Mouse (Mus musculus): Measurements from ENCODE around the gene Eno3. TPM values are rescaled to one million over a fixed set of nuclear protein-coding genes. Genes with fewer than 3 reads are reported as not detected.

The Eno3 gene
- total and polyA plus RNA-seq, 3 experiments: 16.9 to 67.6 (median 18.3) TPM

DNA sequence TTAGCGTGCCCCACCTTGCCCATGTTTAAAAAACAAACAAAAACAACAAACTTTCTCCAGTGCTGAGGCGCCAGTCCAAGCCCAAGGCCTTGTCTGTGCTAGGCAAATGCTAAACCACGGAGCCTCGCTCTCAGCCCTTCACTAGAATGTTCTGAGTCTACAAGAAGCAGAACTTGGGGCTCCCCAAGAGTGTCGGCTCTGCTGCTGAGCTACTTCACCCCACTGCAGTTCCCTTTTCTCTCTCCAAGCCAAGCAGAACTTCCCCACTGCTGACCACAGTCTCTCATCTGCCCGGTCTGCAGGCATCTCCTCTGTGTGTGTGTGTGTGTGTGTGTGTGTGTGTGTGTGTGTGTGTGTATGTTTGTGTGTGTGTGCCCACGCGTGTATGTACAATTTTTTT is 22.9 kb downstream of the Eno3 start:
- no peak for DNase-seq

DNA sequence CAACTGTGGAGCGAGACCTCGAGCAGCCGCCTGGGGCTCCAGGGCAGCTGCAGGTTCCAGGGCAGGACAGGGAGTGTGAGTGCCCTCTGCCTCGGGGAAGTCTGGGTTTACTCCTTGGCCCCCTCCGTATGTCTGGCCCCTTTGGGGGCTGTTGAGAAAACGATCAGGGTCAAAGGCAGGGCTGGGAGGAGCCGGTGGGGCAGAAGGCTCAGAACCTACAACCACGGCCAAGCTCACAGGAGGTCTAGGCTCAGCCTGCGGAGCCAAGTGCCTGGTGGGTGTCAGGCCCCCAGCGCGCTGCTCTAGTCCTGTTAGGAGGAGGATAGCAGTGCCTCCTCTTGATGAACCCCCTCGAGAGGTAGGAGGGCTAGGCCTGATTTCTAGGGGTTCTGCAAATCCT is 24.2 kb downstream of the Eno3 start:
- no peak for DNase-seq

DNA sequence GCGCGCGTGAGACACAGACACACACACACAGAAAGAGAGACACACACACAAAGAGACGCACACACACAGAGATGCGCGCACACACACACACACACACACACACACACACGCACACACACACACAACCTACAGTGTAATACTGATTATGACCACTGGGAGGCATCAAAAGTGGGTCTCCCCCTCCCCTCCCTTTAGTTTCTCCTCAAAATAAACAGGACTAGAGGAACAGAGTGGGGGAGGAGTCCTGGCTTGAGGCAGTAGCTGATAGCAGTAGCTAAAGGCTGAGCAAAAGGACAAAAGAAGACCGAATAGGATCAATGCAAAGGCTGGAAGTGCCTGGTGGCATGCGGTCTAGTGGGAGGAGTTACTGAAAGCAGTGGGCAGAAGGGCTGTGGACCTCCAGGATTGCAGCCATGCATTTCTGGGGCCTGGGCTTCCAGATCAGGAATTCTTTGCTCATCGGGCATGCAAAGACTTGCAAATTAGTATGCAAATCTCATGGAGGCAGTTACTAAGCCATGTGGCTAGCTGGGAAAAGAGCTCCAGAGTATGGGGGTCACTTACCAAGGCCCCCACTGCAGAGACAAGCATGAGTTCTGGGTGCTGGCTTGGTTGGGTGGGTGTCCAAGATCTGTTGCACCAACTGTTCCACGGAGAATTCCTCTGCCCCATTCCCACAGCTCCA is 25.0 kb downstream of the Eno3 start:
- DNase-seq: no peak

DNA sequence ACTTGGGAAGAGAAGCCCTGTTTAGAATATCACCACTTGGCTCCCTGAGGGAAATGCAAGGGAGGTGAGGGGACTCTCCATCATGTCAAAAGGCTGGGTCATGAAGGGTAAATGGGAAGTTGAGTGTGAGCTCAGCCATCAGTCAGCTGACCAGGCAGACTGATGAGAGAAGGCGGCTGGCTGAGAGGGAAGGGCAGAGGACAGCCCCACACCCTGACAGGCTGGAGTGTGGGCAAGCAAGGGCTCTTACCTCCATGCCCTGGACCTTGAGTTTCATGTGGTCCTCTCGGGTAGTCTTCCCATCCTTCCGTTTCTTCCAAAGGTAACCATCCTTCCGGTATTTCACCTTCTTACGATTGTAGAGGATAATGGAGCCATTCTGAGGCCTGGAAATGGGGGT is 26.6 kb downstream of the Eno3 start:
- DNase-seq: no peak

DNA sequence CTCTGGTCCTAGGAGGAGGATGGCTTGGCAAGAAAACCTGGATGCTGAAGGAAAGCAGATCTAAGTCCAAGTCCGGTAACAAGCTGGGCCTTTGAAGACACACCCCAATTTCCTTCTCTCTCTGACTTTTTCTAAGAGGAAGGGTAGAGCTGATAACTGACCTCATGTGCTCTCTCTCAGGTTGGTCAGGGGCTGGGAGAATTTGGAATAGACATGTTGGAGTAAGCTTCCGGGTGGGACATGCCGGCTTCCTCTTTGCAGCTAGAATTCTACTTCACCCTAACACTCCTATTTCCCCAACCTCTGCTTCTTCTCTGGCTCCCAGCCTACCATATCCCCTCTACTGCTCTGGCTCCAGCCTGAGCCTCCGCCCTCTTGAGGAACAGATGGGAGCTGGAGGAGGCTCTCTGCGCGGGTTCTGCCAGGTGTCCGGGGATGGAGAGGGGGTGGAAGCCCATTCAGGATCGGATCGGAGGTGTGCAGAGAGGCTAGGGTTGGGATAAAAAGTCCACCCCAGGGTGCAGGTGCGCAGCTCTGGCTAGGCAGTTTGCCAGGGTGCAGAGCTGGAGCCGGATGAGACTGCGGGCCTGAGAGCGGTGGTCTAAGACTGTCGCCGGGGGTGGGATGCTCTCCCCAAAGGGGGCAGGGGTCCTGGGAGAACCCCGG is 30.0 kb downstream of the Eno3 start:
- peak; percentile 53 for DNase-seq

DNA sequence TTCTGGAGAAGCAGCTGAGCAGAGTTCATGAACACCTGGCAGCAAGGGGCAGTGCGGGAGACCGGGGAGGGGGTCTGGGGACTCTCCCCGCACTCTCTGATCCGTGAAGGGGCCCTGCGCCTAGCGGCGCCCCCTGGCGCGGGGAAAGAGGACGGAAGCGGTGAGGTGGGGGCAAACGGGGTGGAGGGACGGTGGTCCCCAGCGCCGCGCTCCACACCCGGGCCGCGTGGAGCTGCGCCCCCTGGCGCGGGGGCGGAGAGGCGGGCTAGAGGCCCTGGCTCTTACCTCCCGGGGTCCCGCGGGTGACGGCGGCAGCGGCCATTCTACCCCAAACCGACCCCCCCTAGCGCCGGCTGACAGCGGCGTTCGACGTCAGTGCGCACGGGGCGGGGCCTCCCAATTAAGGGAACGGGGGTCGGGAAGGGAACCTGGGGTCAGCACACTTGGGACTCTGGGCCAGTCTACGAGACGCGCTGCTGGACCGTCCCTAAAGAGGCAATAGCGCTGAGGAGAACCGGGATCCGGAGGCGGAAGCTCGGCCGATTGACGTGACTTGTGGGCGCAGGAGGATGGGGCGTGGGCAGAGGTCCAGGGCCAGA is 30.7 kb downstream of the Eno3 start, which contains the start of gene Camta2:
Gene Camta2, minus strand, starts transcription at position 505 of the 599 bp plus-strand sequence.
- DNase-seq: peak; percentile 93

DNA sequence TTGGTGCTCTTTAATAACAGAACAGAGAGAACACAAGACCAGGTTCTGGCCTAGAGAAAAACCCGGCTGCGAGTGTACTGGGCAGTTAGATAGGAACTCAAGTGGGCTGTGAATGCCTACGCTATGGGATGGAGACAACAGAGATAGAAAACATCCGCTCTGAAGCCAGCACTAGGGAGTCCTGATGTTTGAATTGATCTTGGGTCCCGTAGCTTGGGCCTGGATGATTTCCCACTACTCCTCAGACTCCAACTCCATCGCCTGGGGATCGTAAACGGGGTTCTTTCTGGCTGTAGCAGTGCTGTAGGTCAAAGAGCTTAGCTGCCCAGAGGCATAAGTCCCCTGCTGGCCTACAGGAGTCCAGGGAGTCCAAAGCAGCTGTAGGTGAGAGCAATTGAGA is 31.4 kb downstream of the Eno3 start:
- peak; percentile 35 for DNase-seq

DNA sequence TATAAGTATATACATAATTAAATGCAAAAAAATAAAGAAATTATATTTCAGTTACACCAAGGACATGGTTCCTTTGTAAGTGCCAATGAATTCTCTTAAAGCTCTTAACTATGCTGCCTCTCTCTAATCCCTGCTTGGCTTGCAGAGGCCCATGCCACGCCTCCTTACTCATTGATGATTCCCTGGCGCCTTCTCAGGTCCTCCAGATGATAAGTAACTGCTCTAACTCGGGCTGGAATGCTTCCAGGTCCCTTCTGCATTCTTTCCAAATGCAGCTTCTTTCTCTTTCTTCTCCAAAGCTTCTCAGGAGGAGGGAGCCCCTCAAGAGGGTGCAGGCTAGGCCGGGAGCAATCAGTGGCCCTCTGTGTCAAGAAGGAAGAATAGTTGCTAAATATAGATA is 32.6 kb downstream of the Eno3 start:
- no peak for DNase-seq

DNA sequence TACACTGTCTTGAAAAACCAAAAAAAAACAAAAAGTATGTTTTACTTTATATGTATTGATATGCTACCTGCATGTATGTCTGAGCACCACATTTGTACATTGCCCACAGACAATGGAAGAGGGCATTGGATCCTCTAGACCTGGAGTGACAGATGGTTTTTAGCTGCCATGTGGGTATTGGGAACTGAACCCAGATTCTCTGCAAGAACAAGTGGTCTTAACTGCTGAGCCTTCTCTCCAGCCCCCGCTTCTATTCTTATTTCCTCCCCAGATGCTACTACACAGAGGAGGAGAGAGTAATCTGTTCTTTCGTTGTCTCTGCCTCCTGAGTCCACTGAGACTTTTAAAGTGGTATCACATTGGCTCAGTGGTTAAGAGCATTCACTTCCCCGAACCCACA is 36.5 kb downstream of the Eno3 start:
- DNase-seq: no peak

DNA sequence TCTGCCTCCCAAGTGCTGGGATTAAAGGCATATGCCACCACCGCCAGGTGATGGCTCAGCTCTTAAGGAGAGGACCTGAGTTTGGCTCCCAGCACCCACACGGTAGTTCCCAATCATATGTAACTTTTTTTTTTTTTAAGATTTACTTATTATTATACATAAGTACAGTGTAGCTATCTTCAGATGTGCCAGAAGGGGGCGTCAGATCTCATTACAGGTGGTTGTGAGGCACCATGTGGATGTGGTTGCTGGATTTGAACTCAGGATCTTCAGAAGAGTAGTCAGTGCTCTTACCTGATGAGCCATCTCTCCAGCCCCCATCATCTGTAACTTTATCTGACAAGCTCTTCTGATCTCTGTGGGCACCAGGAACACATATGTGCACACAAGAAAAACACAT is 40.4 kb downstream of the Eno3 start:
- no peak for DNase-seq

DNA sequence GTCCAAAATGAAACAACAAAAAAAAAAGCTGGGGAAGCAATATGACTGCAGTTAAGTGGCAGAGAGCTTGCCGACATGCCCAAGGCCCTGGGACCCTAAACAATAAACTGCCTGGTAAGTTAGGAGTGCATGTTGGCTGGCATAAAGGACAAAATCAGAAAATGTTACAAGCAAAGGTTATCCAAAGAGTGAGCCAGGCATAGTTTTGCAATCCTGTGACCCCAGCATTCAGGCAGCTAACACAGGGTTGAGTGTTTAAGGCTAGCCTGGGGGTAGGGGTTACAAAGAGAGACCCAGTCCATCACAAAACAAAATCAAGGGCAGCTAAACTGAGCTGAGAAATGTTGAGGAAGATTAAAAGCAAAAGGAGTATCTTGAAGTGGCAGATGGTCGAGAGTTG is 42.0 kb downstream of the Eno3 start:
- DNase-seq: peak; percentile 51

DNA sequence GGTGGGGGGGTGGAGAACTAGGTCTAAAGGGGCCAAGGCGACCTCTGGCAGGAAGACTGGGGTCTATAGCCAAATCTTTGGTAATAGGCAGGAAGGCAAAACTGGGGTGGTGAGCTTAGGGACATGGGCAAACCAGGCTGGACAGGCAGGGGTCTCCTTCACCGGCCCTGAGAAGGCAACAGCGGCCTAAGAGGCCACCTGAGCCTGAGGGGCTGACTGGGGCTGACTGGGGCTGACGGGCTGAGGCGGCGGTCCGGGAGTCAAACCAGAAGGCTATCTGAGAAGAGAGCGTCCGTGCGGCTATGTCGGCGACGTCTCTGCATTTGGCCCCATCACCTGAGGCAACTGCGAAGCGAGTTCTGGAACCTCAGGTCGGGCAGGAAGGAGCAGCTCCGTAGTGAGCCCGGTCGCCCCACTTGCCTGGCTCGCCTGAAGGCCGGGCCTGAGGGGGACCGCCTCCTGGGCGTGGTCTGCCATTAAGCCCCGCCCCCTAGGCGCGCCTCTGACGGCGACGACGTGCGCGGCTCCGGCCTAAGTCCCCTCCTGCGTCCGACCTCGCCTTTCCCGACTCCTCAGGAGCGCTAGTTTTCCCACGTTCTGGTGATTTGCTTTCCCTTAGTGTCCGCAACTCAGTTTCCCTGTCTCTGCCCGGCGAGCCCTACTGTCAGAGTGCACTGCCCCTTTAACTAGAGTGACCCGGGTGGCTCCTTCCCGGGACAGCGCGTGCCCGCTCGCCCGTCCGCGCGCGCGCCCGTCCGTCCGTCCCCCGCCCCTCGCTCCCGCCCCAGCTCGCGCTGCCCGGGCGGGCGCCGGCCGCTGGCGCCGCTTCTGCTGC is 42.9 kb downstream of the Eno3 start, which contains the start of the genes Inca1 and Kif1c:
Gene Inca1, minus strand, starts transcription at position 434 of the 835 bp plus-strand sequence.
Gene Kif1c, plus strand, starts transcription at position 827 of the 835 bp plus-strand sequence.
- peak; percentile 98 for DNase-seq

DNA sequence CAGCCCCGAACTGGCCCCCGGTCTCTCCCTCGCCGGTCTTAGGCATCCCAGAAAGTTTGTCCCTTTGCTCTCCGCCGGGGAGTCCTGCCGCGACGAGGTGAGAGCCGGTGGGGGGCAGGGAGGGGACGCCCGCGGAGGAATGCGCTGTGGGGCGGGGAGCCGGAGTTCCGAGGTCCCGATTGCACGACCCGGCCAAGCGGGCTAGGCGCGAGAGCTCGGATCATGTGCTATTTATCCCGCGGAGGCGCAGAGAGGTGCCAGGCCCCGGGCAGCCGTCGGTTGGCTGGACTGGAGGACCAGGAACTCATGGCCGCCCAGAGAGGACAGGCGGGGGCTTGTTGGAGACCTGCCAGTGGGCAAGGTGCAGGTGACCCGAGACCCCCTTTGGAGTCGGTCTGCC is 43.6 kb downstream of the Eno3 start:
- DNase-seq: peak; percentile 87

DNA sequence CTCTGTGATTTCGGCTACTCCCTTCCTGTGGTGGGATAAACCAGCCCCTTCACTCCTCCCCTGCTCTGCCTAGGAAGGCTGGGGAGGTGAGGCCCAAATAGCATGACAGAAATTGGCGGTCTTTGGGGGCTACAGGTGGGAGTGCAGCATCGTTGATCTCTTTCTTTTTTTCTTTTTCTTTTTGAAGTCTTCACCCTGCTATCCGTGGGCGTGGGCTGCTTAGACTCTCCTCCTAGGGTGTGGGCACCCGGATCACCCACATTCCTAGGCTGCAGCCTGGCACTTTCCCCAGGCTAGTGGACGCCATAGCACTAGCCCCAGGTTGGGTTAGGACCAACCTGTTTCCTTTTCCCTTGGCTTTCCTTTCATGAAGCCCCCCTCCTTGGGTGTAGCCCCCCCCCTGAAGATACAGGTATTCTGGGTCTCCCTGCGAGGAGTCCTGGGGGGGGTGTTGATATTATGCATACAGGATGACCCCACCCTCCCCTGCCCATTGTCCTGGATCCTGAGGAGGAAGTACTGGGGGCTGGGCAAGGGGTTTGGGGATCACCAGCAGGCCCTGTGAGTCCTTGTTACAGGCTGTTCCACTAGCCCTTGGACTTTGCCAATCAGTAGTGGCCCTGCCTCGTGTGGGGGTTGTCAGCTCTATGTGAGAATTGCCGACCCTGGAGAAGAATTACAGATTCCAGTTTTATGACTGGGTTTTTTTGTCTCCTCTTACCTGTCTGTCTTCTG is 44.4 kb downstream of the Eno3 start:
- no peak for DNase-seq

DNA sequence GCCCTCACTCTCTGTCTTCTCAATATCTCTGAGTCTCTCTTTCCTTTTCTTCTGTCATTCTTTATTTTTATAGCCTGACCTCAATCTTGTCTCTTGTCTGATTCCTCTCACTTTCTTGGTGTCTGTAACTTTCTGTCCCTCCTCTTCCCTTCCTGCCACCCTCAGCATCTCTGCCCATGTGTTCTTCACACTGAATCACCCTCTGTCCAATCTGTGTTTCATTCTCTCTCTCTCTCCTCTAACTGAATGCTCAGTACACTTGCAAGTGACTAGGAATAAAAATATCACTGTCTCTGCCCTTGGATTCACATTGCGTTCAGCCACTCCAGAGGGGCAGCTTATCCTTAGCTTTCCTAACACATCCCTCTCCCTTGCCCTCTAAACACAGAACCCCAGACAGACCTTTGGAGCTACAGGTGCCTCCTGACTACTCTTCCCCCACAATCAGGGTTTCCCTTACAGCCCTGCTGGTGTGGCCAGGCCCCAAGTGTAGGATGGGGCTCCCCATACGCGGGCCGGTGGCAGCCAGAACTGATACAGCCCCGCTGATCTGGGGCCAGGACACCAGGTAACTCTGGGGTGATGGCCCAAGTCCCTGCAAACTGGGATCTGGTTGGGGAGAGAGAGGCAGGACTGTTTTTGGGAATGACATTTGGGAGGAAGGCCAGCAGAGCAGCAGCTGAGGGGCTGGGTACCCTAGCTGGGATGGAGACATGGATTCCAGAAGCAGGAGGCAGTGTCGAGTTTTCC is 45.2 kb downstream of the Eno3 start:
- DNase-seq: no peak

DNA sequence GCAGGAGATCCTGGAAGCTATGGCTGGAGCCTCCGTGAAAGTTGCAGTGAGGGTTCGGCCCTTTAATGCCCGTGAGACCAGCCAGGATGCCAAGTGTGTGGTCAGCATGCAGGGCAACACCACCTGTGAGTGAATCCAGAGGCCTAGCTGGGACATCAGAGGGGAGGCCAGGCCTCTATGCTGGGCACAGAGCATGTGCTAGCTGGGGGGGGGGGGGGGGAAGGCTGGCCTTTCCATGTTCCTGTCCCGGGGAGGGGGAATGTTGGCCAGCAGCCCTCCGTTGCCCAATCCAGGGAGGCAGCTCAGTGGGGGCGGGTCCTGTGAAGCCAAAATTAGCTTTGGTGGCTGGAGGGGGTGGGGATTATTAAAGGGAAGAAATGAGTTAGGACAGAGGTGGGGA is 45.8 kb downstream of the Eno3 start:
- DNase-seq: peak; percentile 64

DNA sequence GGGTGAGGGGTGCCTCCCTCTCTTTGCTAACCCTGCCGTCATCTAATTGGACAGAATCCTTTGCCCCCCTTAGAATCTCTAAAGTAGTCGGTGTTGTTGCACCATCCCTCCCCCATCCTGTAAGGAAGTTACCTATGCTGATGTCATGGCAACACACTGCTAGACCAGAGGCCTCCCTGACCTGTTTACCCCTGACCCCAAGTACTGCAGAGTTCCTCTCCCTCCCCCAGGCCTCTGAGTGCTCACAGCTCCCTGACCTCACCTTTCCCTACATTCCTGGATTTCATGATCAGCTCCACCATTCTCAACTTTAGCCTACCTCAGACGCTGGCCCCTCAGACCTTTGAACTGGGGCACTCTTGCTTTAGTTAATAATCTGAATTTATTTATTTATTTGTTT is 49.1 kb downstream of the Eno3 start:
- DNase-seq: no peak

DNA sequence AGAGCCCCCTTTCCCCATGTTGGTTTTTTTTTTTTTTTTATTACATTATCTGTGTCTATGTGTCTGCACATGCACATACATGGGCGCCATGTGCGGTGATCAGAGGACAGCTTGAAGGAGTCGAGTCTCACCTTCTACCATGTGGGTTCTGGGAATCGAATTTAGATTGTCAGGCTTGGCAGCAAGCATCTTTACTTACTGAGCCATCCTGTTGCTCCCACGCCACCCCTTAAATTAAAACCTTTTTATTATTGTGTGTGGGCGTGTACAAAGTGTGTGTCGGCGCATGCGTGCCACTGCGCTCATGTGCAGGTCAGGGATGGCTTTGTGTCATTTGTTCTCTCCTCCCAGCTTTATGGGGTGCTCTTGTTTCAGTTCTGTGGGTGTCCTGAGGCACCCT is 54.0 kb downstream of the Eno3 start:
- DNase-seq: no peak
